Mouse (Mus musculus): ENCODE results near the gene Zbtb38.

The Zbtb38 gene

DNA sequence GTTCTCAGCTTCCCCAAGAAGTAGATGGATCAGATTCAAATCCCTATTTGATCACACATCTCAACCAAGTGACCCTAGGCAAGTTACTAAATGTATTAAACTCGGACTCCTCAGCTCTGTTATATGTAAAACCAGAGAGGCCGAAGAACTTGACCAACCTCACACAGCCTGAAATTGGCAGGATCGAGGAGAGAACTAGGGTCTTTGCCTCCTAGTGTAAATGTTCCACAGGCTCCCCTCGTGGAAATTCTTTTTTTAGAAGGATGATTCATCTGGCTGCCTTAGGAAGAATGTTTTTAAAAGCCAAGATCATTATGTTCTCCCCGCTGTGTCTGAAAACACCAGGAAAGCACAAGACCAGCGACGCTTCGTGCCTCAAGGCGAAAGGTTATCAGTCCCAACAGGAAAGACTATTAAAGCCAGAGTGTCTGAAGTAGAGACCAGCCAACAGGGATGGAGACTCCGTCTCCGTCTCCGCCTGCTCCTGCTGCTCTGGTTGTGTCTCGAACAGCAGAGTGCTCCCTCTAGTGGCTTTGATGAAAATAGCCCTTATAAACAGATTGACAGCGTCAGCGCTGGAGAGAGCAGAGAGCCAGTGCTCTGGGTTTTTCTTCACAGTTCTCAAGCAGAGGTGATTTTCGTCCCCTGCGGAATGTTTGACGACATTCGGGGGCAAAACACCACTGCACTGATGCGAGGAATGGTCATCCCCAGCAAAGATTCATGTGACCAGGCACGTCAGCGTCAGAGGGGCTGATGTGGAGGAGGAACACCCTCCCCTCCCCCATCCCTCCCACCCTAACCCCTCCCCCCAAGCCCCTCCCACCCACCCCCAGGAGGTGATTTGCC, 6.3 kb upstream of the Zbtb38 start:
- DNase-seq = peak; percentile 35 to 54

DNA sequence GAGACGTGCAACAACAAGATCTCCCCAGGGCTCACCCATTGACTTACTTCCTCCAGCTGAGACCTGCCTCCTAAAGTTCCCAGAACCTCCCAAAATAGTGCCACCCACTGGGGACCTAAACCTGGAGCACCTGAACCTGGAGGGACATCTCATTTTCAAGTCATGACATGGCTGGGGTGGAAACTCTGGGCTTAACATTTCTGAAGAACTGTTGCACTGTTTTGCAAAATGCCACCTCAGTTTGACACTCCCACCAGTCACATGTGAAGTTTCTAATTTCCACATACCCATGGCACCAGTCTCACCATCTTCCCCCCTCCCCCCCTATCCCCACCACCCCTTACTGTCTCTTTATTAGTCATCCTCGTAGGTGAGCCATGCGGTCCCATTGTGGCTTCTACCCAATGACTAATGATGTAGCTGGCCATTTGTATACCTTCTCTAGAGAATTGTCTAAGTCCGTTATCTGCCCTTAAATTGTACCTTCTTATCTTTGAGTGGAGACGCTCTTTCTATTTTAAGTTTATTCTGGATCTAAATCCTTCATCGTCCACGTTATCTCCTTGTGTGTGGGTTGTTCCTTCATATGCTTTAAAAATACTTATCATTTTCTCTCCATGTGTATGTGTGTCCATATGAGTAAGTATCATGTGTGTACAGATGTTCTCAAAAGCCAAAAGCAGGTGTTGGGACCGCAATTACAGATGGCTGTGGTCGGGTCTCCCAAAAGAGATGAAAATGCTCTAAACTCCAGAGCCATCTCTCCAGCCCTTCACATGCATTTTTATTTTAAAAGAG, 4.2 kb upstream of the Zbtb38 start:
- no peak for DNase-seq

DNA sequence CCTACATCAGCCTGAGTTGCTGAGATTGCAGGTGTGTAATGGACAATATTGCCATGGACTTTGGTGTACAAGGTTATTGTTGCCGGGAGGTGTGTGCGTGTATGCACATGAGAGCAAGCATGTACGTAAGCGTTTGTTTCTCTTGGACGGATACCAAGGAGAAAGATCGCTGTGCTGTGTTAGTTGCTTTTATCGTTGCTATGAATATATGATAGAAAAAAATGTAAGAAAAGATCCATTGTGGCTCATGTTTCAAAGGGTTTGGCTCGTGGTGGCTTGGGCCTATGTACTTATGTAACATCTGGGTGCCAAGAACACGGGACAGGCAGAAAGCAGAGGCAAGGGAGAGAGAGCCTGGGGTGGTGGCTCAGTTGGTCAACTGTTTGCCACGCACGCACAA, 3.1 kb upstream of the Zbtb38 start:
- DNase-seq = no peak

DNA sequence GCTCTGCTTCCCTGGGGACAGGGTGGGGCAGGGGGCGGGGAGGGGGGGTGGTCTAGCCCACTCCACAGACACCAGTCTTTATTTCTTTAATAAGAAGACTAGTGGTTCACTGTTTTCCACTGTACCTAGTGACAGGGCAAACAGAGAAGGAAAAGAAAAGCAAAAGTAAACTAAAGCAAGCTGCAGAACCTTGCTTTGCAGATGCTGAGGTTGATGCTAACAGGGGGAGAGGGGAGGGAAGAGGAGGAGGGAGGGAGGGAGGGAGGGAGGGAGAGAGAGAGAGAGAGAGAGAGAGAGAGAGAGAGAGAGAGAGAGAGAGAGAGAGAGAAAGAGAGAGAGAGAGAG, 2.0 kb upstream of the Zbtb38 start:
- DNase-seq = no peak

DNA sequence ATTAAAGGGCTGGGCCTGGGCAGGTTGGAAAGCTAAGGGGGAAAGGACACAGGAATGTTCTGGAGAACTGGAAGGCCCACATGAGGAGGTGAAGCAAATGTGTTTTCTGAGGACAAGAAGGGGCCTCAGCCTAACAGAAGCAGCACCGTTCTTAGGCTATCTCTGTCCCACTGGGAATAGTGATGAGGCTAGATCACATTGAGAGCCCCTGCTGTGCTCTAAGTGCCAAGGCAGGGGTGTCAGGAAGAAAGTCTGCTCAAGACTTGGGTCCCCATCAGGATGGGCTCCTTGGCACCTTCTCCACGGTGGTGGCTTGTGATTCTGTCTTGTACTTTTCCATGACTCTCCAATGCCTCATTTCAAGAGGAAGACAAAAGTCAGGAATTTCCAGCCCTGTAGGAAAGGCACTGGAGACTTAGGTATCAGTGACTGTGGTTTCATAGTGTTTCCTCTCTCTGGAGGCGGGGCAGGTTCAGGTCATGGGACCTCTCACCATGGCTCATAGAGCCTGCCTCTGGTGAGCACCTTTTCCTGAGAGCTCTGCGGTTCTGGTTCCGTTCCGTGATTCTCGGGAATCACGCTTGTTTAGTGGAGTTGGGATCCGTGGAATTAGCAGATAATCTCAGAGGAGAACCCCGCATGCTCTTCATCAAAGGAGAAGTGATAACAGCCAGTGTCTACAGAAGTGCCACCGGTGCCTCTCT, 1.4 kb upstream of the Zbtb38 start:
- no peak for DNase-seq

DNA sequence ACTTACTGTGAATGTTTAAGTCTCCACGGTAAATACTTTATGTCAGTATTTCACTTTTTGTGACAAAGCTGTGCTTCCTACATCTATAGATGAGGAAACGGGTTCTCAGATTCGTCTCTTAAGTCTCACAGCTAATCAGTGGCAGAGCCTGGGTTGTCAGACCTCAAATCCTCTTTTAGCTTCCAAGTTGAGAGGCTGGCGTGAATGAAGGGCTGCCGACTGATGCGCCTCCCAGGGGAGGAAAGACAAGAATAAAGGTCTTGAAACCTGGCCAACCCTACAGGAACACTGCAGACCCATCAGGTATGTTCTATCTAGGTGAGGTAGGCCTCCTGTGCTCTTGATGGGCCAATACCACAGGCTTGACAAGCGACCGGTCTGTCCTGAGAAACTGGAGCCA, 761 bp upstream of the Zbtb38 start:
- no peak for DNase-seq

DNA sequence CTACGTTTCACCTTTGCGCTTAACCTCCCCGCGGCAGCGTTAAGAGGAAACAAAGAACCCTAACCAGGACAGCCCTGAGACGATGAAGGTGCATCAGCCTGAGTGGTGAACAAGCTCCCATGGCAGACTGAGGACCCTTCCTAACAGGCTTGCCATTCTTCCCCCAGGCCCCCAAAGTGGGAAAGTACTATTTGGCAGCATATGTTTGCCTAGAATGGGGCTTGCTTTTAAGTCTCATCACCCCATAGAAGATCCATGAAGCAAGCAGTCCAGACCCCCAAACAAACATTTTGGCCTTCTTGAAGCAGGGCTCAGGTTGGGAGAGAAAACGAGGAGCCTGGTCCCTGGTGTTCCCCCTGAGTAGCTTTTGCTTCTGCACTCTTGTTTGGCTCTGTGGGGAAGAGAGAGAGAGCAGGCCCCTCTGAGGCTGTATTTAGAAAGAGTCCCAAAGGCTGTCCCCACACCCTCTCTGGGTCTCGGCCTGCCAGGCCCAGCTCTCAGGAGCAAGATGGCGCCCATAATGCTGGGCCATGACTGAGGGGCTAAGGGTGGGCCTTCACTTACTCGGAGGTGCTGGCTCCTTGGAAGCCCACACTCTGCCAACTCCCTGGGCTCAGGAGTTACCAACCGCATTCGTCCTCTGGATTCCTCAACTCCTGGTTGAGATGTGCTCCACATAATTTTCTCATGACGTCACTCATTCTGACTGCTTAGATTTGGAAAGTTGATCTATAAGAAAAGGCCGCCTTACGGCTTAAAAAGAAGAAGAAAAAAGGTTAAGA, 619 bp downstream of the Zbtb38 start:
- DNase-seq = no peak

DNA sequence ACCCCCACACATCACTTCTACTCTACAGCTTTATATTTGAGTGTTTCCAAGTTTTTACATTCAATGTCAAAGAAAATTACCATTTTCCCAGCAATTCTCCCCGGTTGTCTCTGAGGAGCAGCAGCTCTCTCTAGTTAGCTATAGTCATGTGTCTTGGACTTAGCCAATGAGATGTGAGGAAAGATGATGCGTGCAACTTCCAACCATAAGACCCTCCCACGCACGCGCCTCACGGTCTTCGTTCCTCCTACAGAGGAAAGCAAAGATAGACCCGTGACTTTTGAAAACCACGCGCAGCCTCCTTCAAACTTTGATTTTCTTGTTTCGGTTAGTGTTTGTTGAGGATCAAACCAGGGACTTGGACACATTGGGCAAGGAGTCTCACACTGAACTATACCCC, 2.0 kb downstream of the Zbtb38 start:
- DNase-seq = no peak

DNA sequence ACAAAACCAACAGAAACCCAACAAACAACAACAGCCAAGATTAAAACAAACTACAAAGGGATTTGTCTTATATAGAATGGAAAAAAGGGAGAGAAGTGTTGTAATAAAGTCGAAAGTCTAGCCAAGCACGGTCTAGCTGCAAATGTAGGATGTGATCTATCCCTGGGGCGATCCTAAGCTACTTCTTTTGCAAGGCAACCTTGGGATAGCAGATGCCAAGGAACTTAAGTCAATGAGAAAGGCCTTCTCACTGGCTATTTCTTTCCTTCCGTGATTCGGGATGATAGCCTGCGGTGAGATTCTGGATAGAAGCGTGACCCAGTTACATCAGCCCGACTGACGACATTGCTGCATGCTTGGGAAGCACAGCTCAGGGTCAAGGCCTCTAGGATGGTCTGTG, 6.1 kb downstream of the Zbtb38 start:
- DNase-seq = no peak

DNA sequence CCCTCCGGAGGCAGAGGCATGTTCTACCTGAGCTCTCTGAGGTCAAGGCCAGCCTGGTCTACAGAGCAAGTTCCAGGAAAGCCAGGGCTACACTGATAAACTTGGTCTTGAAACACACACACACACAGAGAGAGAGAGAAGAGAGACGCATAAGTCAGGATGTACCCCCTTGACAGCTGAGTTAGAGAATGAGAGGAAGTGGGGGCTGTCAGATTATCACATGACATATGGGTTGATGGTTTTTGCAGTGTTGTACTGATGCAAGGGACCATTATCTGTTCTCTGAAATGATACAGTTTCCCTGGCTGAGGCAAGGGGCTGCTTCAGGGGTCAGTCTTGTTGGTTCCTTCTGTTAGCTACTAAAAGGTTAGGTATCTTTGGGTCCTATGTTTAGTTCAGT, 7.7 kb downstream of the Zbtb38 start:
- DNase-seq = no peak

DNA sequence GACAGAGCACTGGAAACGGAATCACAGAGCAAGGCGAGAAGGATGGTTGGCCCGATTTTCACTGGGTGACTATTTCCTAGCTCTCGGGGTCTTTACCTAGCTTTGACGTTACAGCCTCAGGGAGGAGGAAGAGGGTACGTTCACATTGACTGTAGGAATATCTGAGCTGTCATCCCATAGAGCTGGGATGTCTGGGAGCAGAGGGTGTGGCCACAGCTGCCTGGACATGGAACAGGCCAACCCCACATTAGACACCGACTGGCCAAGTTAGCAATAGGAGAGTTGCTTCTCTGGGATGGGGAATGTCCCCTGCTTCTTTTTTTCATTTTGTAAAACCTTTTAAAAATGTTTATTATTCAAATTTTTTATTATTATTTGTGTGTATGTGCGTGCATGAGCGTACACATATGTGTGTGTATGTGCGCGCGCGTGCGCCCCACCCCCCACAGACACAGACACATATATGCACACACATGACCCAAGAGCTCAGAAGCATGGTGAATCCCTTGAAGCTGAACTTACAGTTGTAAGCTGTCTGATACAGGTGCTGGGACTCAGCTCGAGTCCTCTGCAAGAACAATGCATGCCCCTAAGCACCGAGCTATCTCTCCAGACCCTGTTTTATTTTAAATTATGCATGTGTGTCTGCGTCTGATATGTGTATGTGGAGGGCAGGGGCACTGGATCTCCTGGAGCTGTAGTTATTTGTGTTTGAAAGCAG, 11.1 kb downstream of the Zbtb38 start:
- no peak for DNase-seq

DNA sequence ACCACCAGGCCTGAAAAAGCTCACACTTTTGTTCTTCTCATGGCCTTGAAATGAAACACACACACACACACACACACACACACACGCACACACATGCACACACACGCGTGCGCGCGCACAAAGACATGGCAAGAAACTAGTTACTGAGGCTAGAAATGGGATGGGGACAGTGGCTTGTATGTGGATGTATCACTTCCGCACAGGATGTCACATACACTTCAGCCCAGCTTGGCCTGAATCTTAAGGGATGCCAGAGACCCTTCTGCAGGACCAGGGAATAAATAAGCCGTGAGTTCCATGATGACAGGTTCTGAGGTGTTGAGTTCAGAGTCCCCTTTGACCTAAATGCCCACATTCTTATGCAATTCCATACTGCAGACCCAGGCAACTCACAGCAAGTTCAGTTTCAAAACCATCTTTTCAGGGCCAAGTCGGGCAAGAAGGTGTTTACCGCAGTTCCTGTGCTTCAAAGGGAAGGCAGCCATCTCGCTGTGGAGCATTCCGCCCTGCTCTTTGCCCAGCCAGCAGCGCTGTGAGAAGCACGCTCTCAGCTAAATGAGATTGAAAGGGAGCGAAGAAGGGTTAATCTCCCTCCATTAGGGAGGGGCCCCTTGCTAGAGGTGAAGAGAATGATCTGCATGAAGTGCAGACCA, 11.8 kb downstream of the Zbtb38 start:
- DNase-seq = no peak

DNA sequence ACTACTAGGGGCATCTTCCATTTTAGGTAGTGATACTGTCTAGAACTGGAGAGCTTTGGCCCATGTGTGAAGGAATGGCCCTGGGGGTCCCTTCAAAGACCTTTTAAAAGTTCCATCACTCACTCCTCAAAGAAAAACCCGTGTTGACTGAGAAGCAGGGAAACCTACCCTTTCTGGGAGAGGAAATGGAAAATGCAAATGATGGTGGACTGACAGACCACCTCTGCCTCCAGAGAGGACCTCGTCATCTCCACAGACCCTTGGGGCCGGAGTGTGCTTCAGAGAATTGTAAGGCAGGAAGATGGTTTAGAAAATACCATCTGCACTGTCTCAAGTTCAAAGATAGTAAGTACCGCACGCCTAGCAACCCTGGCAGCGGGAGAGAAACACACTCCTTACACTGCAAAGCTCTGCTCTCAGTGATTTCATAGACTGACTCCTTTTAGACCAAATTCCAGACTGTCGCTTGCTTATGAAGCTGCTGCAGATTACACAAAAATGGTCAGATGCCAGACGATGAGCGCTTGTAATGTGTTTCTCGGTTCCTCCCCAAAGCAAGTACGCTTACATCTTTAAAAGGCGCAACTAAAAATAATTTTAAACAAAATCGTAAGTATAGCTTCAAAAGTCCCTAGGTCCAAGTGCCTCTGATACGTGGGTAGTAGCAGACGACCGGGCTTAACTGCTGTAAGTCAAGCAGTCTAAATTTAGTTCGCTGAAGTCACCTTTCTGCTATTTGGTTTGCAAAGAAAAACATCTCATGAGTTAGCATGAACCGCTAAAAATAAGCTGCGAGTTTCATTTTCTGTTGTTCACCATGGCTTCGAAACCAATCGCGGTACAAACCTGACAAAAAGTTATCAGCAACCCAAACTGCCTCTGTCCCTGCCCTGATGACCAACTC, 12.6 kb downstream of the Zbtb38 start:
- no peak for DNase-seq

DNA sequence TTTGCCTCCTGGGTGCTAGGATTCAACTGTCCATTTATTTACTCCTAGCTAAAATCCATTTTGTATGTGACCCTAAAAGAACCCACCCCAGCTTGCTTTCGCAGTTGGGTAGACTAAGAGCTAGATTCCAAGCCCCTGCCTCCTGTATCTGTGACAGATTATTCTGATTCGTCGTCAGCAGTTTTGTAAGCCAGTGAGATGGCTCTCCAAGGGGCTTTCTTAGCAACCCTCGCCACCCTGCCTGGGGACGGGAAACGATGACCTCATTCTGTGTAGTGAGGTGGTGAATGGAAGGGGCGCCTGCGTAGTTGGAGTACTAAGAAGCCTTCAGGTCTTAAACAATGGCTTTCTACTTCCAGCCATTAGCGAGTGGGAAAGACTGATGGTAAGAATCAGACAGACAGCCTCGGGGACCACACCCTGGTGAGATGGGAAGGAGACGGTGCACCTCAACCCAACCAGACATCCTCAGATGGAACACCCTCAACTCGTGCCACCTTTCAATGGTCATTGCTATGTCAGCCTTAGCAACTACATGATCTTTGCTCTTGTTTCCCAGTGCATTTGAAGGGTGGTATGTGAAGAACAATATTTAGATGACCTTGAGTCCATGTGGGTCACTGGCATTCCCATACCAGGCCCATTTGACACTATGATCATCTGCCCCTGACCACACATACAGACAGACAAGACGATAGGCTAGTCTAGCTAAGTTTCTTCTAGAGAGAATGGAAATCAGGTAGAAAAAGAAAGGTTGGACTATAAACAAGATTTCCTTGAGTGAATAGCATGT, 13.9 kb downstream of the Zbtb38 start:
- DNase-seq = no peak

DNA sequence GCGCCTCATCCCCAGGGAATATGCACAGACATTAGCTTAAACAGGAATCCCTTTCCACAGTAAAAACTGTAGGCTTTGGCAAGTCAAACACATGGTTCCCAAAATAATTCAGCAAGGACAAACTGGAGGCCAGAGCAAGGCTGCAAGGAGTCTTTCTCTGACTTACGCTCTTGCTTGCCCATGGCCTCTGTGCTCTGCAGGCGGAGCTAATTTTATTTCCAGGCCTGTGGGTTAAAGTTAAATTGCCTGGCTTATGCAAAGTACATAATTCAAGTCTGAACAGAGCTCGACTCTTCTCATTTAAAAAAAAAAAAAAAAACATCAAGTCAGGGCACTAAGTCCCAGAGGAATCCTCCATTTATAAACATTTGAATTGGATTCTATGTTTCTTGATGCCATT, 16.7 kb downstream of the Zbtb38 start:
- no peak for DNase-seq

DNA sequence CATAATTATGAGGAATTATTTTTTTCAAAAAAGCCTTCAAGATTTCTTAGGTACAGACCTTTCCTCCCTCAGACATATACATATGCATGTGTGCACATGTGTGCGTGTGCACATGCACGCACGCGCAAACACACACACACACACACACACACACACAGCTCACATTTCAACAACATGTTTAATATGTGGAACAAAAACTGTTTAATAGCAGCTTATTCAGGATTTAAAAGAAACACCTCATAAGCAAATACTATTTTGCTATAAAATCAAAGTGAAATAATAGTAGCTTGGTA, 19.3 kb downstream of the Zbtb38 start:
- DNase-seq = no peak

DNA sequence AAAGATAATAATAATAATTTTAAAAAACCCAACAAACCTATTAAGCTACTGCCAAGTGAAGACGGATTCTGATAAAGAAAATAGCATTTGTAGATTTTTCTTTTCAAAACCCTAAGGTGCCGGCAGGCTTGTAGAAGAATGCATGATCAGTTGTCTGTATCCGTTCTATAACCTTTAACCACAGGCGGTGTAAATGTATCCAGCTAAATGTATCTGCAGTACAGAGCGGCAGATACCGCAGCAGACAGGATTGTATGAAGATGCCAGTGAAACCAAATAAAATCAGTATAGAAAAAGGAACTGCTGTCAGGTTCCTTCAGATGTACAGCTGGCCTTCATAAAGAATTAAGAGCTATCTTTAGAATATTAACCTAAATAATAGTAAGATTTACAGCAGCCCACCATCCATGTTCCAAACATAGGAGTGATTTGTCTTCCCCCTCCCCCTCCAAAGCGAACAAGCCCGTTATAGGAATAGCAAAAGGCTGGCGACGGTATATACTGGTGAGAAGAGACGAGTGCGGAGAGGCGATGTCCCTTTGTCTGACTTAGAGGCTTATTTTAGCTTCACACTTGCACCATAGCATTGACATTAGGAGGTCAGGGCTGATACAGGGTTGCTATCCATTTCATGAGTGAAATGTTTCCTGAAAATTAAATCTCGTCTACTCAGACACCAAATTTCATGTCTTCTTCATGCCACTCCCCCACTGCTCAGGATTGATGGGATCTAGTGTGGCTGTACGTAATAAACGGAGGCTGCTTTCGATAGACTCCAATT, 19.8 kb downstream of the Zbtb38 start:
- DNase-seq = no peak

DNA sequence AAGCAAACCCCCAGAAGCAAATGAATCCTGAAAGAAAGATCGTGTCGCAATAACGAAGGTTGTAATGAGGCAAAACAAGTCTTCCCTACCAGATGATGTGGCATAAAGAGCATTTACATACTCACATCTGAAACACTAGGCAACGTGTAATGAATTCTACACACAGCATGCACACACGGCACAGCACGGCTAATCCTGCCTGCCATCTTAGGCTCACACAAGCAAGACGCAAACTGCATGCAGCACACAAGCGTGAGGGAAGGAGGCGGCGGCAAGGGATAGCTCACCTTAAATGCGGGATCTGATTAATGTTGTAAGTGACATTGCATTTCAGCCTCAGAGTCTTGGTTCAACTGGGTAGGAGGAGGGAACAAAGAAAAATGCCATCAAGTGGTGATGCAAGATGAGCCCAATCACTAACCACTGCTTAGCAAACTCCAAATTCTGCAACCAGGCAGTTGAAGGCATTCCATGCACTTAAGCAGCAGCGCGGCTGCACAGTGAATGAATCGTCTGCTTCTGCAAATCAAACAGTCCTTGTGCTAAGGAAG, 20.6 kb downstream of the Zbtb38 start:
- no peak for DNase-seq

All from thymus, adult 18-20 months (tissue).